Mouse (Mus musculus) granulocyte monocyte progenitor cell, adult 5-6 weeks (primary cell): ENCODE results near the gene Tigar. TPM values are rescaled to one million over a fixed set of nuclear protein-coding genes. Genes with fewer than 3 reads are reported as not detected.

Experiments used
- ATAC-seq: replicated peaks from 2 replicates; pipeline ENCODE4 v1.8.0; 2016; ENCODE audit warnings: mild to moderate bottlenecking, moderate TSS enrichment, inconsistent platforms; ENCODE audit not compliant: poor library complexity, severe bottlenecking
- total RNA-seq, 2 experiments: library from RNA; stranded (forward) in 1 of 2; stranded (reverse) in 1 of 2; fragments of 200-712, 200-1000 nt in 1 of 2; fragments of >200 nt in 1 of 2; fragmentation: Nextera tagmentation in 1 of 2; gene quantifications; 2 replicates each; pipeline ENCODE4 v1.2.3; 2014 to 2017

Tigar gene
- total RNA-seq, 2 experiments from 2014 or later, result 11.6 to 18.5 TPM

DNA sequence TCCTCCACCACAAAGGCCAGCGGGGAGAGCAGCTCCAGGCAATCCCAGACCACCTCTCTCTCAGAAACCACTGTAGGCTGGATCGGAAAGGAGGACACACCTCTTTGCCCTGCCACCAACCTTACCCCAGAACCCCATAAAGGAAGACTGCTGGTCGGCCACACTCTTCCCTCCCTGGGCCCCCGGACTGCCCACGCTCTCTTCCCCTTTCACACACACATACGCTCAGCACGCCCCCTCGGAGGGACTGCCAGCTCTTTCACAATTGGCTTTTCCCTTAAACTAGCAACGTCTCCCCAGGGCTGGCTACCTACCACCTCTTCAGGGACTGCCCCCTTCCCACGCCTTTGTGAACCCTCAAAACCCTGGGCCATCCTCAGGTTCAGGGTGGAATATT, 33.8 kb upstream of the Tigar start:
- ATAC-seq, result peak; percentile 80

- peak; percentile 33 for ATAC-seq
Measured at GRCm38 (mm10) chr6:127142154-127143123, 33.1 kb upstream of the Tigar start.

DNA sequence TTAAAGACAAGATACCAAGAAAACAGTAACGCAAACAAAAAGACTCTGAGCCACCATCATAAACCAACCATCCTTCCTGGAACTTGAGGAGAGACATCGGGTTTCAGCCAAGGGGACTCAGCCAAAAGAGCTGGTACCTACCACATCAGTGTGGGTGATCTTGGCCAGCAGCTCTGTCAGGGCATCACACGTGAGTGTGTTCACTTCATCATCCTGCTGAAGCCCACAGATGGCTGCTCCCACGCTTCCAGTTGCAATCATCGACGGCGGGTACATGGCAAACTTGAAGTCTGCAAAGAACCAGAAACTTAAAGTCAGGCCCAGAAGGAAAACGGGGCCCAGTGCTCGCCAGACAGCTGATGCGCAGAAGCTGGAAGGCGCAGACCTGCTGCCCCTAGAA, 29.6 kb upstream of the Tigar start:
- ATAC-seq, result no peak

- ATAC-seq, result no peak
Measured at GRCm38 (mm10) chr6:127133433-127134245, 24.3 kb upstream of the Tigar start.

DNA sequence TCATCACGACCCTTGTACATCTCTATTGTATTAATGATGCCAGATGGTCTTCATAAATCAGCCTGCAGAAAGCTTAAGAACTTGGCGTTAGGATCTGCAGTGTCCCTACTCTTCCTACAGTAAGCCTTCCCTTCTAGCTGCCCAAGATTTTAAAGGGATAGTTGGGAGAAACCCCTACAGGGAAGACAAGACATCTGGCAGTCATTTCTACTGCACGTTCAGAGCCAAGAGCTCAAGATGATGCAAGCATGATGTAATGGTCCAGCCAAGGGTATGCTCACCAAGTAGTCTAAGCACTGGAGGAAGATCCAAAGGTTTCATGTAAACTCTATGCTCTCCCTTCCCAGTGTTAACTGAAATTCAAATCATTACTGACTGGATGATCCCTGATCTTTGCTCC, 23.4 kb upstream of the Tigar start:
- ATAC-seq, result no peak

DNA sequence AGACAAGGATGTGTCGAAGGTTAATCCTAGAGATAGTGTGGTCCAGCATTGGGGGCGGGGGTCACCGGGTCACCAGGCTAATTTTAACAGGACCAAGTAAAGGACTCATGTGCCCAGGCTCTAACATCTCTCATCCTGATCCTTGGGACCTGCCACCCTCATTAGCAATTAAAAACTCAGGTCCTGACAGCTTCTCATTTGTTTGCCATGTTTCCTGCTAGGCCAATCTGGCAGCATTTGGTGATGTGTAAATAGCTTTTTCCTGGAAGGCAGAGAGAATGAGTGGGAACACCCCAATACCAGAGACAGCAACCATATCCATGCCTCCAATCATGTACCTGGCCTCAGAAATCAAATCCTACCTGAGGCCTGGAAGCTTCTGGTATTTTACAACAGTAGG, 22.6 kb upstream of the Tigar start:
- no peak for ATAC-seq

- ATAC-seq, result no peak
Measured at GRCm38 (mm10) chr6:127130377-127130776, 21.0 kb upstream of the Tigar start.

DNA sequence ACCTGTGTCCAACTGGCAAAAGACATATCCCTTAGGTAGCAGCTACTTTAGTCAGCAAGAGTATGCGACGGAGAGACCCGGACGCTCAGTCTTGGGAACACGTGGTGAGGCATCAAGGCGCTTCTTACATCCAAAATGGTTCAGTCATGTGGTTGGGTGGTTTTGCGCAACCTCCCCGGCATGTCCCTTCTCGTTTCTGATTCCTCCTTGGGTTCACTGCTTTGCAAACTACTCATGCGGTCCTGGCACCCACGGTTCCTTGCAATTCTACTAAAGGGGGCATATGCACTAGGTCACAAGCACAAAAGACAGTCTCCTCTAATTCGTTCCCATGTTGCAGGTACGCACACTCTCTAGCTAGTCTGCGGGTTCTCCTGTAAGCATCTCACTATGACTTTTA, 20.3 kb upstream of the Tigar start:
- peak; percentile 78 for ATAC-seq

- no peak for ATAC-seq
Measured at GRCm38 (mm10) chr6:127123506-127123905, 14.1 kb upstream of the Tigar start.

- ATAC-seq, result no peak
Measured at GRCm38 (mm10) chr6:127122996-127123395, 13.6 kb upstream of the Tigar start.

- ATAC-seq, result peak; percentile 87
Measured at GRCm38 (mm10) chr6:127122221-127122806, 13.0 kb upstream of the Tigar start.

DNA sequence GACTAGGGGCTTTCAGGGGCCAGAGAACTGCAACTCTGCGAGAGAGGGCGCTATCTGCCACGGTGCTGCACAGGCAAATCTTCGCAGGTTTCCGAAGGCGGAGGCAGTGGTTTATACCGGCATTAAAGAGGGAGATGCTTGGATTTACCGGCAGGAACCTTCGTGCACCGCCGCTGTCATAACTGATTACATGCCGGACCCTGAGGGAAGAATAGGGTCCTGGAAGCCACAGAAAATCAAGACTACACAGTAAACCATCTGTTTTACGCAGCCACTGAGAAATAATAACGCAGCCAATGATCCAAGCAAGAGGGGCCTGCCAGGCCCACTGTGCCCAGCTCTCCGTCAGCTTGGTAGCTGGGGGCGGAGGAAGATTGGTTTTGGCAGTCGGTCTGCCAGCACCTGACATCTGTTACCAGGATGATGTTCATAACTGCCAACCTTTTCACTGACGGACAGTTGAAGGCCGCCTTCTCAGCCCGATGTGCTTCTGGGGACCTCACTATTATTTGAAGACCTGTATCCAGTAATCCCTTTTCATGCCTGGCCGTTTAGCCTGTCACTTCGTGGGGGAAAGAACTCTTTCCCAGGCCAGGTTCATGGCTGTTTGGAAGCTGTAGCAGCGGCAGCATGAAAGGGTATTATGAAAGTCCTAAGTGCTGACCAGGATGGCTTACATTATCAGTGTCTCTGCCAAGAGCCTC, 5.5 kb upstream of the Tigar start:
- no peak for ATAC-seq

GRCm38 (mm10) chr6:127108368-127109060, 843 bp downstream of the Tigar start:
- ATAC-seq, result 0 out of 2 replicates have a peak, but pooled peaks have one; percentile 20

DNA sequence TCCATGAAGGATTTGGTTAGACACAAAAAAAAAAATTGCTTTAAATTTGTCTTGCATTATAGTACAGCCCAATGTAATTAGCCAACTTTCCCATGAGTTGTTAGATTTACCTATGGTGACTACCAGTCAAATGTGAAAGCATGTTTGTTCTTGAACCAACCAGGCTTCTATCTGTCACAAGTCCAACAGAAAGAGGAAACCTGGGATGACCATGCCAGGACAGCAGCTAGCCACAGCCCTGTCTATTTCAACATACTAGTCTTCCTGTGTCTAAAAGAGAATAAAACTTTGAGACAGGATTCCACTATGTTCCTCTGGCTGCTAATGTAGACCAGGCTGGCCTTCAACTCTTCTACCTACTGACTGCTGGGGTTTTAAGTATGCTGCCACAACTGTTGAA, 1.9 kb downstream of the Tigar start:
- peak; percentile 55 for ATAC-seq

DNA sequence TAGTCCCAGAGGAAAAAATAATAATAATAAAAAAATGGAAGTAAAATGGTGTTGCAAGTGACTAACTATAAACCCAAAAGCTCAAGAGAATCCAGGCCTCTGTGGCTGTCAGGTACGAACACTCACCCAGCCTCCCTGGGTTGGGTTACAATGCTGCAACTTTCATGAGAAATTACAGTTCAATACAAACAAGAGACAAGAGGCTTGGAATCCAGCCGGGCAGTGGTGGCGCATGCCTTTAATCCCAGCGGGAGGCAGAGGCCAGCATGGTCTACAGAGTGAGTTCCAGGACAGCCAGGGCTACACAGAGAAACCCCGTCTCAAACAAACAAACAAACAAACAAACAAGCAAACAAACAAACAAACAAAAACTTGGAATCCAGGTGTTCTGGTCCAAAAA, 2.6 kb downstream of the Tigar start:
- no peak for ATAC-seq

DNA sequence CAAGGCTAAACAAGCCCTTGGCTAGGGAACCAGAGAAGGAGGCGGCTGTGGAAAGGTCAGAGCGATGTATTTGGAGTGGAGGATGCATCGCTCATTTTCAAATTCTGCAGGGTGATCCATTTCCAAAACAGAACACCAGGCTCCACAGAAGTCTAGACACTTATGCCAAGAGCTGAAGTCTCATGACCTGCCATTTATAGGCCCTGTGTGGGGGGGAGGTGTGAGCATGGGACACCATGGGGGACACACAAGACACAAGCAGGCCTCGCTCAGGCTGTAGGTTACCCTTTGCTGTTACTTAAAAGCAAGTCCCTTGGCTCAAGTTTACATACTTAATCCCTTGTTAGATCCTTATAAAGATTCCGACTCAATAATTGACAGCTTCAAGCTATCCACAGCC, 3.2 kb downstream of the Tigar start:
- no peak for ATAC-seq

- ATAC-seq, result no peak
Measured at GRCm38 (mm10) chr6:127105107-127105506, 4.2 kb downstream of the Tigar start.

GRCm38 (mm10) chr6:127104396-127105029, 4.8 kb downstream of the Tigar start:
- ATAC-seq, result no peak
